Mouse (Mus musculus): Measurements from ENCODE around the gene Ascc2. TPM values are rescaled to one million over a fixed set of nuclear protein-coding genes. Genes with fewer than 3 reads are reported as not detected.

Gene Ascc2
- polyA plus RNA-seq, 1 experiment from 2014 or later: 42.2 TPM

DNA sequence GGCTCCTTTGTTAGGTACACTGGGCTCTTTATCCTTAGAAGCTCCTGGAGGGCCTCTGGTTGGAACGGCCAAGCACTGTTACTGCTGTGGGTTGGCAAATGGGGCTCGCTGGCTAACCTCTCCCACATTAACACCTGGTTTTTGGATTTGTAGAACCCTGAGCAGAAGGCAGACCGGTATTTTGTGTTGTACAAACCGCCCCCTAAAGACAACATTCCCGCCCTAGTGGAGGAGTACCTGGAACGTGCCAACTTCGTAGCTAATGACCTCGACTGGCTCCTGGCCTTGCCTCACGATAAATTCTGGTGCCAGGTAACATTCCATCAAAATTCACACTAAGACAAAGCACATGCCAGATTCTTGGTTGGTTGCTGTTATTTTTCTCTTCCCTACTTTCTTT lies 8.9 kb downstream of the Ascc2 start:
- whole genome bisulfite sequencing (ENCODE audit: missing documents): 95% methylated on average over 9 of the region's 9 CpGs
- H3K36me3 ChIP-seq (ENCODE audit: inconsistent target): peaks cover 39% of the 10 kb centered on the region
- peaks cover 51% of the 10 kb centered on the region for H3K79me2 ChIP-seq (ENCODE audit: inconsistent target)
- no peak overlapping the region for H3K27ac ChIP-seq
- H3K4me3 ChIP-seq (ENCODE audit: inconsistent target): no peak overlapping the region

DNA sequence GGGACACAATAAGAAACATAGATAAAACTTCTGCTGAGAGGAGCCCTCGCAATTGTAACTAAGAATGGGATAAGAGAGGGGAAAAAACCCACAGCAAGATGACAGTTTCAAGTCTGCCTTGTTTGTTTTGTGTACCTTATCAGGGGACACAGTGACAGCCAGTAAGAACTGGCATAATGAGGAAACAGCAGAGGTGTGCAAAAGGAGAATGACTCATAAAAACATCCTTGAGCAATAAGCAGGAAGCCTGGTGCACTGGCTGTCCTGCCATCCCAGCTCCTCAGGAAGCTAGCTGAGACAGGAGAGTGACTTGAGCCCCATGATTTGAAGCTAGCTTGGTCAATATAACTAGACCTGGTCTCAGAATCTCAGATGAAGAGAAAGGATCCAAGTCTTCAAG lies 22.3 kb downstream of the Ascc2 start:
- WGBS (ENCODE audit: missing documents): 73% methylated on average over 1 of the region's 1 CpGs
- H3K27ac ChIP-seq: peak overlapping the region; percentile 37; the same call in 1 of the 2 replicates
- H3K4me3 ChIP-seq (ENCODE audit: inconsistent target): no peak overlapping the region
- H3K79me2 ChIP-seq (ENCODE audit: inconsistent target): no peaks in the 10 kb centered on the region
- H3K36me3 ChIP-seq (ENCODE audit: inconsistent target): peaks cover 45% of the 10 kb centered on the region

DNA sequence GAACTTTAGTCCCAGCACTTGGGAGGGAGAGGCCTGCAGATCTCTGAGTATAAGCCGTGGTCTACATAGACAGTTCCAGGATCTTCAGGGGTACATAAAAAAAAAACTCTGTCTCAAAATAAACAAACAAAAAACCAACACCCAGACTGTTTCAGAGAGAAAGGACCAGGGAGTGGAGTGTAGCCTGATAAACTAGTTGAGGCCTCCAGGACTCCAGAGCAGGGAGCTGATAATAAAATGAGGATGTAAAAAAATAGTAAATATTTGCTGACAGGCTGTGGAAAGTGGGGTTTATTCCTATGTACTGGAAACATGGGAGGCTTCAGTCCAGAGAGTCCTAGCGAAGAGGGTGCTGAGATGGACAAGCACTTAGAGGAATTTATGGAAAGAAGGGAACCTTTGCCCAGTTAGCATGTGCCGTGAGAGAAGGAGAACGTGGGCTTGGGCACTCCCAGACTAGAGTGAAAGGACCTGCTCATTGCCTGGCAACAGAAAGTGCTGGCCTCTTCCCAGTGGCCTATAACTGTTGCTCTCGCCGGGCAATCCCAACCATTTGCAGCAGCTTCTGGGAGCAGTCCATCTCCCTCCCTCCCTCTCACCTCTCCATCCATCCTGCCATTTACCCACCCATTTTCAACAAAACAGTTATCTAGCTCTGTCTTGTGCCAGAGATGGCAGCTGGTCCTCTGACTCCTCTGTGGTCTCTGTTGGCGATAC lies 22.9 kb downstream of the Ascc2 start:
- Histone ChIP-seq H3K36me3 (ENCODE audit: inconsistent target) (peaks cover 39% of the 10 kb centered on the region), H3K4me3 (ENCODE audit: inconsistent target) (no peak overlapping the region), H3K79me2 (ENCODE audit: inconsistent target) (no peaks in the 10 kb centered on the region), H3K27ac (peak overlapping the region; percentile 37)
- 96% methylated on average over 7 of the region's 7 CpGs for WGBS (ENCODE audit: missing documents)

GRCm38 (mm10) chr11:4661324-4661723 lies 23.8 kb downstream of the Ascc2 start:
- Histone ChIP-seq H3K36me3 (ENCODE audit: inconsistent target) (peaks cover 30% of the 10 kb centered on the region), H3K27ac (peak overlapping the region; percentile 37), H3K79me2 (ENCODE audit: inconsistent target) (no peaks in the 10 kb centered on the region), H3K4me3 (ENCODE audit: inconsistent target) (no peak overlapping the region)
- 37% methylated on average over 4 of the region's 4 CpGs for WGBS (ENCODE audit: missing documents)

DNA sequence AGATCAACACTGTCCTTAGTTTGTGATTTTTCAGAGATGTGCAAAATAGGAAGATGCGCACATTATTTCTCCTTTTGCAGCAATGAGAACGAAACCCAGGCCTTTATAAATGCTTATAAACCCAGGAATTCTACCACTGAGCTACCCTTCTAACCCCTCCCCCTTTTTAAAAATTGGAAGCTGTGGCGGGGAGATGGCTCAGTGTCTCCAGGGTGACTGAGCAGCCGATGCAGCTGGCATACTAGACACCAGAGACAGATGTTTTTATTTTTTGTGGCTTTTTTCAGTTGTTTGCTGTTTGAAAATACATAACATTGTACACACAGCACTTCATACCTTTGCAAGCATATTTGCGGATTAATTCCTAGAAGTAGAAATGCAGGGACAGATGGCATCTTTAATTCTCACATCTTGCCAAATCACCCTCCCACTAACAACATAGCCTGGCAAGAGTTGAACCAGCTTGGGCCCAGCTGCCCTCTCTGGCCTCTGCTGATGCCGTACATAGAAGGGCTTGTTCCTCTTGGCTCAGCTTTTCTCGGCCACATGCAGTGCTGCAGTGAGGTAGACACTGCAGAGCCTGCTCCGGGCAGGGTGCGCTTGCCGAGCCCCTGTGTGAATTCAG lies 24.4 kb downstream of the Ascc2 start:
- no peaks in the 10 kb centered on the region for H3K79me2 ChIP-seq (ENCODE audit: inconsistent target)
- H3K4me3 ChIP-seq (ENCODE audit: inconsistent target): no peak overlapping the region
- peak overlapping the region; percentile 37 for H3K27ac ChIP-seq
- WGBS (ENCODE audit: missing documents): 87% methylated on average over 10 of the region's 10 CpGs
- peaks cover 27% of the 10 kb centered on the region for H3K36me3 ChIP-seq (ENCODE audit: inconsistent target)

DNA sequence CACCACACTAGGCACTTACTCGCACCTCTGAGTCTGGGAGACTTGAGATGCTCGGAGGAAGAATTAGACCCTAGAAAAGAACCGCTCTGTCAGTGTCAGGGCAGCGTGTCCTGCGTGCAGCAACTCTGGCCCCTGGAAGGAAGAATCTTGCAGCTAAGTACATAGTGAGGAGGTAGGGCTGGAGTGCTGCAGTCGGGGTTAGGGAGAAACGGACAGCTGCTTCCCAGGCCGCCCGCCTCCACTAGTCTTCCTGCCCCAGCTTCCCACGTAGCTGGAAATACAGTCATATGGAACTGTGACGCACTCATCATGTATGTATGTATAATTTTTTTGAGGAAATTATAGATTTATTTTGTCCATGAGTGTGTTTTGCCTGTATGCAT lies 24.9 kb downstream of the Ascc2 start:
- Histone ChIP-seq H3K27ac (no peak overlapping the region), H3K79me2 (ENCODE audit: inconsistent target) (no peaks in the 10 kb centered on the region), H3K36me3 (ENCODE audit: inconsistent target) (peaks cover 32% of the 10 kb centered on the region), H3K4me3 (ENCODE audit: inconsistent target) (no peak overlapping the region)
- WGBS (ENCODE audit: missing documents): 94% methylated on average over 11 of the region's 11 CpGs

GRCm38 (mm10) chr11:4671736-4672135 lies 34.2 kb downstream of the Ascc2 start:
- H3K4me3 ChIP-seq (ENCODE audit: inconsistent target): no peak overlapping the region
- 83% methylated on average over 3 of the region's 4 CpGs for whole genome bisulfite sequencing (ENCODE audit: missing documents)
- no peak overlapping the region for H3K27ac ChIP-seq
- peaks cover 47% of the 10 kb centered on the region; the same call in 1 of the 2 replicates for H3K36me3 ChIP-seq (ENCODE audit: inconsistent target)
- no peaks in the 10 kb centered on the region for H3K79me2 ChIP-seq (ENCODE audit: inconsistent target)

DNA sequence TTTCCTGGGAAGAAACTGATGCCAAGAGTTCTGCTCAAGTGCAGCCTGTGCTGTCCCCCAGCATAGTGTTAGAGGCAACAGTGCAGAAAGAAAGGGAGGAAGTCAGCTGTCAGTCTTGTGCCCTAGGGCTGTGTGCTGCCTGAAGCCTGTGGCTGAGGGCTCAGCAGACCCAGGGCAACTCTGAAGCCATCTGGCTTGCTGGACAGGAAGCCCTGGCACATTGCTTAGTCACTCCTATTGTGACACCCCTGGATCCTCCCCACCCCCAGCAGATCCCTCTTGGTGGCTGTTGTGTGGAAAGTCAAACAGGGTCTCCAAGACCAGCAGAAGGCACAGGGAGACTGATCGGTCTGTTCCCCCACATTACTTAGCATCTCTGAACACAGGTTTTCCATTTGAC lies 37.0 kb downstream of the Ascc2 start:
- peak overlapping the region; percentile 83 for H3K27ac ChIP-seq
- 33% methylated on average over 1 of the region's 1 CpGs for whole genome bisulfite sequencing (ENCODE audit: missing documents)
- H3K36me3 ChIP-seq (ENCODE audit: inconsistent target): peaks cover 43% of the 10 kb centered on the region; the same call in 1 of the 2 replicates
- no peaks in the 10 kb centered on the region for H3K79me2 ChIP-seq (ENCODE audit: inconsistent target)
- no peak overlapping the region for H3K4me3 ChIP-seq (ENCODE audit: inconsistent target)

- peak overlapping the region; percentile 83 for H3K27ac ChIP-seq
- WGBS (ENCODE audit: missing documents): 92% methylated on average over 6 of the region's 6 CpGs
- H3K36me3 ChIP-seq (ENCODE audit: inconsistent target): peaks cover 45% of the 10 kb centered on the region; the same call in 1 of the 2 replicates
- H3K4me3 ChIP-seq (ENCODE audit: inconsistent target): no peak overlapping the region
- H3K79me2 ChIP-seq (ENCODE audit: inconsistent target): no peaks in the 10 kb centered on the region
Observed at GRCm38 (mm10) chr11:4675126-4675562, 37.6 kb downstream of the Ascc2 start.

DNA sequence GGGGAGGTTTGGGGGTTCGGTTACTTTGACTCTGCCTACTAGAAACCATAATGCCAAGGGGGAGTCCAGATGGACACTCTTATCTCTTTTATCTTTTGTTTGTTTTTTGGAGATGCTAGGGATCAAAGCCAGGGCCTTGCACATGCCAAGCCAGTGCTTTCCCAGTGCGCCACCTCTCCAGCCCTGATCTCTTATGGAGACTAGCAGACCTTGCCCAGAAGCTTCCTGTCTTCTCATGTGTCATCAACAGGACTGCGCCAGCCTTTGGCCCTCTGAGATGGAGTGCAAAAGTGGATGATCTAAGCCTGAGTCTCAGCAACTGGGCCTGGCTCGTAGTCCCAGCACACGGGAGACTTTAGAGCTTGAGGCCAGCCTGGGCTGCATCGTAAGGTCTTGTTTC lies 38.1 kb downstream of the Ascc2 start:
- no peaks in the 10 kb centered on the region for H3K79me2 ChIP-seq (ENCODE audit: inconsistent target)
- 98% methylated on average over 6 of the region's 6 CpGs for WGBS (ENCODE audit: missing documents)
- no peak overlapping the region for H3K27ac ChIP-seq
- peaks cover 45% of the 10 kb centered on the region for H3K36me3 ChIP-seq (ENCODE audit: inconsistent target)
- no peak overlapping the region for H3K4me3 ChIP-seq (ENCODE audit: inconsistent target)

GRCm38 (mm10) chr11:4677250-4677872 lies 39.8 kb downstream of the Ascc2 start:
- Histone ChIP-seq H3K27ac (no peak overlapping the region), H3K79me2 (ENCODE audit: inconsistent target) (no peaks in the 10 kb centered on the region), H3K36me3 (ENCODE audit: inconsistent target) (peaks cover 56% of the 10 kb centered on the region), H3K4me3 (ENCODE audit: inconsistent target) (no peak overlapping the region)
- WGBS (ENCODE audit: missing documents): 96% methylated on average over 7 of the region's 7 CpGs

DNA sequence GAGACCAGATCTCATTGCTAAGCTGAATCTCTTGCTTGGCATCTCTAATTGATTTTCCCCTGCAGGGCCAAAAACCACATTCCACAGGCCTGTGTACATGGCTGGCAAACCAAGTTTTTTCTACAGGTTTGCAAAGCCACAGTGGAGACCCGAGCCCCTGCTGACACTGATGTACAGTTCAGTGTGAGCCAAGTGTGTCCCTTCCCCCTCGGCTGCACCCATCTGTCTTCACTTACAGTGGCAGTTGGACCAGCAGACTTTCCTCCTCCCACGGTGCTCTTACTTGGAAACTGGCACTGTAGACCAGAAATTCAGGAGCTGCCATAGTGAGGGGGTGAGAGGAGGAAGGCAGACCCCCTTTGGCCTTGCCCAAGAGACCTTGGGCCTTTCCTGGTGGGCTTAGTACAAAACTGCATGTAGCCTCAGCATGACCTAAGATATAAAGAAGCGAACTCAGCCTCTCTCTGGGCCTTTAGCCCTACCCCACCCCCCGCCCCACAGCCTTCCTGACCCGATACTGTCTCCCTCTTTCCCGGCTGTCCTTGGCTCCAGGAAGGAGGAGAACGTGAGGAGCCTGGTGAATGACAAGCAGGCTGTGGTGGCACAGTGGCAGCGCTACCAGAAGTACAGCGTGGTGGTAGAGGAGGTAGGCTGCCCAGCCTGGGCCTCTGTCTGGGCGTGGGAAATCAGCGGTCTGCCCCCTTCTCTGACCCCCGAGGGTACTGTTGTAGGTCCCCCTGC lies 41.3 kb downstream of the Ascc2 start:
- Histone ChIP-seq H3K36me3 (ENCODE audit: inconsistent target) (peaks cover 61% of the 10 kb centered on the region), H3K79me2 (ENCODE audit: inconsistent target) (no peaks in the 10 kb centered on the region), H3K27ac (no peak overlapping the region), H3K4me3 (ENCODE audit: inconsistent target) (no peak overlapping the region)
- 92% methylated on average over 13 of the region's 13 CpGs for WGBS (ENCODE audit: missing documents)

GRCm38 (mm10) chr11:4679441-4679832 lies 41.9 kb downstream of the Ascc2 start:
- Histone ChIP-seq H3K4me3 (ENCODE audit: inconsistent target) (no peak overlapping the region), H3K79me2 (ENCODE audit: inconsistent target) (no peaks in the 10 kb centered on the region), H3K27ac (no peak overlapping the region), H3K36me3 (ENCODE audit: inconsistent target) (peaks cover 66% of the 10 kb centered on the region)
- WGBS (ENCODE audit: missing documents): 96% methylated on average over 9 of the region's 12 CpGs

DNA sequence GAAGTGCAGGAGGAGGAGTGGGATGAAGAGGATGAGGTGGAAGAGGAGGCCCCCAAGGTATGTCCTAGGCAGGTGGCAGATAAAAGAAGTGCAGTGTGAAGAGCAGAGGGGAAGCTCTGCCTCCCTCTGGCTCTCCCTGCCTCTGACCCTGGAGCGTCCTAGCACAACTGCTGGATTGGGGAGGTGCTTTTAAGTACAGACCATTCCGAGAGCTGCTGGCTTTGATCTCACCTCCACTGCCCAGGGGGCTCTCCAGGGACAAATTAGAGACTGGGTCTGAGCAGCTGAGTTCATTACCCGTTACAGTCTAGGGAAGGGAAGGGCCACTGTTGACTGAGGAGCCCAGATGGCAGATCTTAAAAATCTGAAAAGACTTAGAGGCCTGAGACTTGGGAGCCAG lies 42.6 kb downstream of the Ascc2 start:
- WGBS (ENCODE audit: missing documents): 97% methylated on average over 3 of the region's 3 CpGs

More for the DNA sequence above, 42.6 kb downstream of the Ascc2 start:
- H3K79me2 ChIP-seq (ENCODE audit: inconsistent target): no peaks in the 10 kb centered on the region
- peaks cover 66% of the 10 kb centered on the region for H3K36me3 ChIP-seq (ENCODE audit: inconsistent target)
- no peak overlapping the region for H3K4me3 ChIP-seq (ENCODE audit: inconsistent target)
- no peak overlapping the region for H3K27ac ChIP-seq
